Mouse (Mus musculus) kidney, postnatal 4 days (tissue): ENCODE results near the gene Ranbp3l.

Experiments used
- DNase-seq, 2 experiments: peaks; one replicate each; pipeline ENCODE4 v3.0.0; 2021; ENCODE audit warnings: mixed read lengths in 2 of 2

Gene Ranbp3l

GRCm38 (mm10) chr15:9100446-9101077 lies 132.8 kb downstream of the Ranbp3l start:
- no peak for DNase-seq

DNA sequence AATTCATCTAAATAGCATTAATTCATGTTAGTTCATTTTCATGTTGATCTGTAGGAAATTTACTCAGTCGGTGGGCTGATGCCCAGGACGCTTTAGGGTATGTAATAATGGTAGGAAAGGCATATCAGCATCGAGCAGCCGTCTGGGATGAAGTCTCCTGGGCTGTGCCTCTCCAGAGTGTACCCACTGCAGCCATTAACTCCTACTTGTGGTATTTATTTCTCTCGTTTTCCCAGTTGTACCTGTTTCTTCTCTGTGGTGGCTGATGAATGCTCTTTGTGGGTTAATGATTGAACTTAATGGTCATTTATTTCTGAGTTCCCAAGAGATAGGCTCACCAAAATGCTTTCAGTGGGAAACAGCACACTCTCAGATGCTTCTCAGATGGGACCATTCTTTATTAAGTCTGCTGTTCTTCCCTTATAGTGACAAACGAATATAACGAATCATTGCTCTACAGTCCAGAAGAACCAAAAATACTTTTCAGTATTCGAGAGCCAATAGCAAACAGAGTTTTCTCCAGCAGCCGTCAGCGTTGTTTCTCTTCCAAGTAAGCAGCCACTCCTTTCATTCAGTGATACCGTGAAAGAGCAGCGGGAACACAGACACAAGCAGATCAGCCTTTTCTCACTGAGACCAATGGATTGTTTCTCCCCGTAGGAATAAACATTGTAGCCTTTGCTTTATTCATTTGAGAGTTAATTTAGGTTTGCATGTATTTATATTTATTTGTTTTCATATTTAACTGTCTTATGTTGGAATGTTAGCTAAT lies 138.7 kb downstream of the Ranbp3l start:
- DNase-seq: no peak

- DNase-seq: no peak
Observed at GRCm38 (mm10) chr15:9110526-9111347, 143.0 kb downstream of the Ranbp3l start.

- DNase-seq: no peak
Observed at GRCm38 (mm10) chr15:9111648-9112047, 143.9 kb downstream of the Ranbp3l start.

GRCm38 (mm10) chr15:9113556-9113955 lies 145.8 kb downstream of the Ranbp3l start:
- no peak for DNase-seq

- DNase-seq: no peak
Observed at GRCm38 (mm10) chr15:9114131-9114530, 146.4 kb downstream of the Ranbp3l start.

DNA sequence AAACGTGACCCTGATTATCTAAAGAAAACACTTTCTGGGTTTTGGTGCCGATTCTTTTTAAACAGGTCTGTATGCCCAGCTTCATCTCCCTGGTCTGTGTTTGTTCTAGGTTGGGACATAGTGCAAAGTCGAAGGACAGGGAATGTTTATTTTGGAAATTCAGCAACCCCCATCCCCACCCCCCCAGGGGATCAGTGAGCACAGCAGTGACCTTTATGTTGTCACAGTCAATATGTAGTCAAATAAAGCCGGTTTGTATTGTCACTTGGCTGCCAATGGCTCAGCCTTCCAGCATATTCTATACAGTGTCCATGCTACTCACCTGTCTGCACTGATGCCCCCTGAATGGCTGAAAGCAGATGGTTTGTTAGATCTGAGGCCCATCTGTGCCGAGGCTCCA lies 146.8 kb downstream of the Ranbp3l start:
- no peak for DNase-seq
